Mouse (Mus musculus) cerebellum, adult 2 months (tissue): Measurements from ENCODE around the gene Nars2. TPM values are rescaled to one million over a fixed set of nuclear protein-coding genes. Genes with fewer than 3 reads are reported as not detected.

Experiments used
- DNase-seq, 2 experiments: peaks; one replicate each; pipeline ENCODE4 v3.0.0; 2021
- H3K27ac ChIP-seq: fragments of 200-500 bp; 2 replicates; pipeline ENCODE4 v1.5.1; 2012; ENCODE audit warnings: low read length, control low read depth, inconsistent platforms; ENCODE audit not compliant: insufficient read depth
- H3K27me3 ChIP-seq: fragments of 200-500 bp; 2 replicates; pipeline ENCODE4 v1.6.1; 2012; ENCODE audit warnings: inconsistent platforms, mild to moderate bottlenecking, low read length, moderate library complexity; ENCODE audit not compliant: control insufficient read depth, insufficient read depth
- H3K4me1 ChIP-seq: fragments of 200-500 bp; 2 replicates; pipeline ENCODE4 v1.6.1; 2011; ENCODE audit warnings: low read length; ENCODE audit not compliant: control insufficient read depth, insufficient read depth
- H3K4me3 ChIP-seq: fragments of 200-500 bp; replicated peaks from 2 replicates; pipeline ENCODE3; 2011; ENCODE audit warnings: mild to moderate bottlenecking, low read depth, low read length, control low read depth; ENCODE audit not compliant: insufficient read depth
- CTCF ChIP-seq: fragments of 200-500 bp; IDR thresholded peaks from 2 replicates; pipeline ENCODE4 v1.5.1; 2011; ENCODE audit warnings: low read depth, mild to moderate bottlenecking, control low read depth, low read length, moderate library complexity, borderline replicate concordance; ENCODE audit not compliant: insufficient read depth
- POLR2A ChIP-seq: fragments of 200-500 bp; IDR thresholded peaks from 2 replicates; pipeline ENCODE4 v1.6.1; 2011; ENCODE audit warnings: low read length, control low read depth, borderline replicate concordance; ENCODE audit not compliant: insufficient read depth
- WGBS: fragments of 180-500 bp; shearing (Covaris S2); methylation state at CpG from one replicate; pipeline ENCODE4 v1.1.7; 2018; 5-methylcytosine and 5-hydroxymethylcytosine counted together
- polyA plus RNA-seq: library from polyadenylated mRNA; depleted of rRNA; stranded (reverse); fragments of >200 nt; gene quantifications from 2 replicates; pipeline ENCODE4 v1.2.3, GENCODE M21; 2012

Gene Nars2
- polyA plus RNA-seq, 1 experiment, result 8.4 TPM

GRCm38 (mm10) chr7:97018005-97018404 lies 66.7 kb downstream of the Nars2 start:
- TF ChIP-seq CTCF (no peak), POLR2A (no peak)
- Histone ChIP-seq H3K4me1 (no peaks in the 10 kb centered on the region), H3K27ac (no peak overlapping the region), H3K27me3 (no peaks in the 10 kb centered on the region), H3K4me3 (no peak overlapping the region)
- no peak for DNase-seq
- WGBS, result 75% methylated on average over 4 of the region's 4 CpGs

- Histone ChIP-seq H3K27me3 (no peaks in the 10 kb centered on the region), H3K27ac (no peak overlapping the region), H3K4me3 (no peak overlapping the region), H3K4me1 (no peaks in the 10 kb centered on the region)
- TF ChIP-seq POLR2A, result no peak
- no peak for DNase-seq
- 44% methylated on average over 3 of the region's 3 CpGs for WGBS
Observed at GRCm38 (mm10) chr7:97018418-97018817, 67.1 kb downstream of the Nars2 start.

GRCm38 (mm10) chr7:97019303-97019702 lies 68.0 kb downstream of the Nars2 start:
- Histone ChIP-seq H3K27ac (no peak overlapping the region), H3K4me3 (no peak overlapping the region), H3K27me3 (no peaks in the 10 kb centered on the region), H3K4me1 (no peaks in the 10 kb centered on the region)
- no peak for DNase-seq
- 100% methylated on average over 1 of the region's 1 CpGs for WGBS
- TF ChIP-seq POLR2A, result no peak
- TF ChIP-seq CTCF, result no peak

- no peak for TF ChIP-seq CTCF
- TF ChIP-seq POLR2A, result no peak
- DNase-seq, result no peak
- H3K27me3 ChIP-seq, result no peaks in the 10 kb centered on the region
- no peak overlapping the region for H3K4me3 ChIP-seq
- no peaks in the 10 kb centered on the region for H3K4me1 ChIP-seq
- 95% methylated on average over 5 of the region's 5 CpGs for WGBS
- H3K27ac ChIP-seq, result no peak overlapping the region
Observed at GRCm38 (mm10) chr7:97026772-97027358, 75.6 kb downstream of the Nars2 start.

- TF ChIP-seq POLR2A (no peak), CTCF (no peak)
- DNase-seq, result no peak
- no peaks in the 10 kb centered on the region for H3K27me3 ChIP-seq
- WGBS, result 91% methylated on average over 10 of the region's 10 CpGs
- no peaks in the 10 kb centered on the region for H3K4me1 ChIP-seq
- no peak overlapping the region for H3K4me3 ChIP-seq
- H3K27ac ChIP-seq, result no peak overlapping the region
Observed at GRCm38 (mm10) chr7:97029151-97029550, 77.8 kb downstream of the Nars2 start.

- WGBS, result 94% methylated on average over 2 of the region's 2 CpGs
- Histone ChIP-seq H3K27me3 (no peaks in the 10 kb centered on the region), H3K4me3 (no peak overlapping the region), H3K27ac (no peak overlapping the region), H3K4me1 (no peaks in the 10 kb centered on the region)
- no peak for DNase-seq
- no peak for TF ChIP-seq CTCF
- TF ChIP-seq POLR2A, result no peak
Observed at GRCm38 (mm10) chr7:97032412-97032811, 81.1 kb downstream of the Nars2 start.

- no peak overlapping the region for H3K4me3 ChIP-seq
- 79% methylated on average over 4 of the region's 4 CpGs for WGBS
- no peak for DNase-seq
- no peaks in the 10 kb centered on the region for H3K27me3 ChIP-seq
- no peaks in the 10 kb centered on the region for H3K4me1 ChIP-seq
- TF ChIP-seq POLR2A (no peak), CTCF (no peak)
- H3K27ac ChIP-seq, result no peak overlapping the region
Observed at GRCm38 (mm10) chr7:97039641-97040040, 88.3 kb downstream of the Nars2 start.

- Histone ChIP-seq H3K27ac (no peak overlapping the region), H3K27me3 (no peaks in the 10 kb centered on the region), H3K4me1 (no peaks in the 10 kb centered on the region), H3K4me3 (no peak overlapping the region)
- no peak for DNase-seq
- TF ChIP-seq CTCF, result no peak
- no peak for TF ChIP-seq POLR2A
- WGBS, result 79% methylated on average over 6 of the region's 6 CpGs
Observed at GRCm38 (mm10) chr7:97041868-97042449, 90.7 kb downstream of the Nars2 start.
